9 mouse cellular contexts compared by ENCODE assay signal in the genomic region with DNA sequence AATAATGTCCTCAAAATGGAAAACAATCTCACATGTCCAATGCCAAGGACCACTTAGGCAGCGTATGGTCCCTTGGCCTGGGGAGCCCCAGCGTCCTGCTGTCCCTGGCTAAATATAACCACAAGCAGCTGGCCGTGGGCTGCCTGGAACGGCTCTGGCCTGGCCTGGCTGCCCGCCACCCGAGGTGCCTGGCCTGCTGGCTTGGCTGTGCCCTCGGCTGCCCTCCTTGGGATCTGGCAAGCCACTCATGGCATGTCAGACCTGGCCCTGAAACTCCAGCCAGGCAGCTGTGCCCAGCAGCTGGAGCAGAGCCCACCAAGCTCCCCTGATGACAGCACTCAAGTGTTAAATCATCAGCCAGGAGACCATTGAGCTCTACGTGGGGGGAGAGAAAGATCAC.
A peak's percentile ranks its signal among the peaks of the same experiment; 100 is the strongest.
DNase-seq lines count a peak whose midpoint lies in the region; ATAC-seq and TF ChIP-seq lines count a peak whose summit lies in the region.
"Had no signal": no experiment of that assay in that cellular context is flagged by ENCODE, and none has a peak within 500 bp of the region (broad histone marks: within the 10 kb centered on the region; RNA-seq: fewer than 3 reads in every experiment).

No protein-coding gene starts in this region.

- peak; percentile 56 to 65 for DNase-seq in layer of hippocampus, postnatal 10 days (ENCODE audit: low spot score in 2 of 2)
- no peak for DNase-seq in layer of hippocampus, adult 8-10 months (ENCODE audit: low spot score in 2 of 2)
- DNase-seq in adrenal gland, postnatal 14 days, result peak; percentile 85
- DNase-seq in gastrocnemius, adult 8-10 months (ENCODE audit: low spot score in 2 of 2), result peak; percentile 87 to 93
- DNase-seq in thymus, postnatal 36 days, result no peak
- no peak for DNase-seq in urinary bladder, adult 2 months (ENCODE audit: low spot score)

- no peak overlapping the region for H3K9ac ChIP-seq in hindbrain, embryonic 15.5 days

- no peak for TF ChIP-seq POLR2A in myocyte (IDR thresholded peaks at IDR 0.05; ENCODE audit: insufficient read length, low read depth)

- H3K4me3 ChIP-seq in hindbrain, embryonic 15.5 days, result no peak overlapping the region
- H3K4me3 ChIP-seq in myocyte, result no peak overlapping the region

- no peaks in the 10 kb centered on the region for H3K36me3 ChIP-seq in hindbrain, embryonic 15.5 days
- no peaks in the 10 kb centered on the region for H3K36me3 ChIP-seq in myocyte (ENCODE audit: control insufficient read depth, insufficient read depth)
- H3K36me3 ChIP-seq: G1E had no signal

- 24% methylated on average over 8 of the region's 8 CpGs for WGBS in hindbrain, embryonic 15.5 days

- no peaks in the 10 kb centered on the region for H3K9me3 ChIP-seq in hindbrain, embryonic 15.5 days
- H3K9me3 ChIP-seq: G1E had no signal

- peak; percentile 7; the same call in 1 of the 2 replicates for ATAC-seq in hindbrain, embryonic 15.5 days (ENCODE audit: low FRiP score, low read depth)

- no peak overlapping the region for H3ac ChIP-seq in myocyte (ENCODE audit: control insufficient read depth, insufficient read length)

- H3K4me1 ChIP-seq in hindbrain, embryonic 15.5 days (replicated peaks), result peaks cover 67% of the 10 kb centered on the region

- H3K4me2 ChIP-seq in hindbrain, embryonic 15.5 days, result 0 out of 2 replicates have a peak overlapping the region, but pooled peaks have one; percentile 1
- H3K4me2 ChIP-seq in myocyte (ENCODE audit: low read depth), result peak overlapping the region; percentile 75

- no peaks in the 10 kb centered on the region for H3K79me2 ChIP-seq in myocyte (ENCODE audit: control insufficient read depth, insufficient read depth)

- H3K27ac ChIP-seq in hindbrain, embryonic 15.5 days (replicated peaks), result peak overlapping the region; percentile 43

- no peaks in the 10 kb centered on the region for H3K27me3 ChIP-seq in hindbrain, embryonic 15.5 days
- peaks cover 15% of the 10 kb centered on the region for H3K27me3 ChIP-seq in myocyte (ENCODE audit: control insufficient read depth, insufficient read depth, insufficient read length)

TF ChIP-seq in myocyte, 11 proteins besides CTCF, POLR2A, EP300 and RAD21:
- TF ChIP-seq TCF12 (IDR thresholded peaks at IDR 0.05; ENCODE audit: insufficient read depth, poor library complexity, severe bottlenecking) (peak; percentile 63), REST (IDR thresholded peaks at IDR 0.05; ENCODE audit: insufficient read depth, insufficient read length) (no peak), MAX (IDR thresholded peaks at IDR 0.05; ENCODE audit: low read depth) (no peak), USF1 (IDR thresholded peaks at IDR 0.05; ENCODE audit: low read depth) (no peak), POLR2AphosphoS2 (IDR thresholded peaks at IDR 0.05; ENCODE audit: insufficient read length, low read depth) (no peak), SRF (IDR thresholded peaks at IDR 0.05; ENCODE audit: control insufficient read depth, insufficient read length, low read depth) (no peak), TCF3 (IDR thresholded peaks at IDR 0.05; ENCODE audit: insufficient read length, low read depth) (peak; percentile 91), MYOD1 (IDR thresholded peaks at IDR 0.05; ENCODE audit: control insufficient read depth in 1 of 3, insufficient read length in 2 of 3, low read depth in 2 of 3) (peak; percentile 51 to 96 (median 96)), MYOG (IDR thresholded peaks at IDR 0.05; ENCODE audit: control insufficient read depth in 1 of 3, insufficient read depth in 1 of 3, insufficient read length in 2 of 3, low read depth in 2 of 3) (peak in 2 of 3 experiments; percentile 98)

Comparison
In these comparisons a context has a peak if more than half of its experiments do, and no peak if none do; other contexts are left out.
1. DNase-seq: peak in layer of hippocampus, postnatal 10 days (2 of 2), adrenal gland, postnatal 14 days (single experiment) and gastrocnemius, adult 8-10 months (2 of 2); none in layer of hippocampus, adult 8-10 months (0 of 2), thymus, postnatal 36 days (0 of 2) and urinary bladder, adult 2 months (single experiment).